Mouse (Mus musculus) liver, embryonic 13.5 days (tissue): ENCODE measurements around the gene Josd2. TPM values are rescaled to one million over a fixed set of nuclear protein-coding genes. Genes with fewer than 3 reads are reported as not detected.

Experiments used
- ATAC-seq: fragments of 200-750 bp; cut with Nextera tagmentation; 2 replicates; pipeline ENCODE4 v1.8.0; 2017; ENCODE audit warnings: low read depth, mild to moderate bottlenecking, moderate number of reproducible peaks, moderate library complexity
- DNase-seq: peaks from one replicate; pipeline ENCODE4 v3.0.0; 2022
- H3K27ac ChIP-seq: fragments of 300-500 bp; sonication (generic); 2 replicates; pipeline ENCODE4 v1.5.1; 2015; ENCODE audit warnings: moderate library complexity, mild to moderate bottlenecking, inconsistent platforms
- H3K27me3 ChIP-seq: fragments of 300-500 bp; sonication (generic); 2 replicates; pipeline ENCODE4 v1.6.1; 2015; ENCODE audit warnings: mild to moderate bottlenecking, inconsistent platforms
- H3K36me3 ChIP-seq: fragments of 300-500 bp; sonication (generic); 2 replicates; pipeline ENCODE4 v1.6.1; 2015; ENCODE audit warnings: mild to moderate bottlenecking, inconsistent platforms
- H3K4me1 ChIP-seq: fragments of 300-500 bp; sonication (generic); replicated peaks from 2 replicates; pipeline ENCODE4 v1.6.1; 2015; ENCODE audit warnings: inconsistent platforms
- H3K4me2 ChIP-seq: fragments of 300-500 bp; sonication (generic); 2 replicates; pipeline ENCODE4 v1.6.1; 2015; ENCODE audit warnings: inconsistent platforms, mild to moderate bottlenecking, moderate library complexity
- H3K4me3 ChIP-seq: fragments of 300-500 bp; sonication (generic); replicated peaks from 2 replicates; pipeline ENCODE4 v1.5.1; 2015; ENCODE audit warnings: mild to moderate bottlenecking, inconsistent platforms
- H3K9ac ChIP-seq: fragments of 300-500 bp; sonication (generic); 2 replicates; pipeline ENCODE4 v1.6.1; 2015; ENCODE audit warnings: mild to moderate bottlenecking, inconsistent platforms
- H3K9me3 ChIP-seq: fragments of 300-500 bp; sonication (generic); replicated peaks from 2 replicates; pipeline ENCODE4 v1.6.1; 2016; ENCODE audit warnings: inconsistent platforms
- WGBS: fragments of 180-500 bp; shearing (Covaris S2); methylation state at CpG from one replicate; pipeline ENCODE4 v1.1.7; 2015; ENCODE audit not compliant: insufficient replicate concordance; 5-methylcytosine and 5-hydroxymethylcytosine counted together
- polyA plus RNA-seq: library from polyadenylated mRNA; unstranded; fragments of >200 nt; fragmentation: Nextera tagmentation; extraction: Ambion mirVana; gene quantifications from 2 replicates; pipeline ENCODE4 v1.2.1, GENCODE M21; 2015

Josd2 gene
- polyA plus RNA-seq, result 170 and 176 TPM in 2 replicates

DNA sequence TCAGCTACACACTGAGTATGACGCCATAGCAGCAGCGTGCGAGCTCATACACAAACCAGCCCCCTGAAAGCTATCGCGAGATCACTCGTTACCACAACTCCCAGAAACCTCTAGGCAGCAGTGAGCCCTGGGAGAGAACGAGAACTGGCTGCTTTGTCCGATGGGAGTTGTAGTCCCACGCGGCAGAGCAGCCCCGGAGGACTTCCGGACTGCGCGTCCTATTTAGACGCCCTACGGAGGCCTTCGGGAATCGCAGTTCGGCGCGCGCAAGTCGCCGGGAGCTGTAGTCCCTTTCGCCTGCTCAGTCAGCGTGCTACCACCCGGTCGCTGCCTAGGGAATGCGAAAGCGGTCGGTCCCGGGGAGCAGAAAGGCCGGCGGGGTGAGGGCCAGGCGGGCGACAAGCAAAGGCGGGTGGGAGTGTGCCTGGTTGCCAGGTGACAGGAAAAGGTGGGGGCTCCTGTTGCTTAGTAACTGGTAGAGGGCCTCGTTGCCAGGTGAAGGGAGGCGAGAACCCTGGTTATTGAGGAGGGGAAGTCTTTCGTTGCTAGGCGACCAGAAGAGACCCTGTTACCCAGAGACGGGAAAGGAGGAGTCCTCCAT lies at the start of gene Josd2:
Josd2 (plus strand) TSS at position 170 of the 601 bp plus-strand sequence.
- peaks cover 27% of the 10 kb centered on the region for H3K27me3 ChIP-seq
- no peaks in the 10 kb centered on the region for H3K9me3 ChIP-seq
- H3K9ac ChIP-seq, result peak within 1 kb of the TSS; percentile 92
- H3K4me2 ChIP-seq, result peak within 1 kb of the TSS; percentile 92
- peak within 1 kb of the TSS; percentile 88 for H3K4me3 ChIP-seq
- H3K27ac ChIP-seq, result peak within 1 kb of the TSS; percentile 97
- WGBS, result under 1% methylated on average over 42 of the region's 42 CpGs
- DNase-seq (peak; percentile 95), ATAC-seq (peak; percentile 86)
- H3K36me3 ChIP-seq, result peaks cover 26% of the 10 kb centered on the region
- H3K4me1 ChIP-seq, result peaks cover 90% of the 10 kb centered on the region

GRCm38 (mm10) chr7:44427666-44428065 lies 40.1 kb upstream of the Josd2 start:
- no peaks in the 10 kb centered on the region for H3K9me3 ChIP-seq
- H3K27ac ChIP-seq, result no peak overlapping the region
- ATAC-seq (no peak), DNase-seq (no peak)
- H3K27me3 ChIP-seq, result peaks cover 74% of the 10 kb centered on the region
- WGBS, result 23% methylated on average over 8 of the region's 8 CpGs
- H3K9ac ChIP-seq, result no peak overlapping the region
- no peaks in the 10 kb centered on the region for H3K4me1 ChIP-seq
- H3K4me2 ChIP-seq, result no peak overlapping the region
- no peak overlapping the region for H3K4me3 ChIP-seq
- H3K36me3 ChIP-seq, result no peaks in the 10 kb centered on the region

DNA sequence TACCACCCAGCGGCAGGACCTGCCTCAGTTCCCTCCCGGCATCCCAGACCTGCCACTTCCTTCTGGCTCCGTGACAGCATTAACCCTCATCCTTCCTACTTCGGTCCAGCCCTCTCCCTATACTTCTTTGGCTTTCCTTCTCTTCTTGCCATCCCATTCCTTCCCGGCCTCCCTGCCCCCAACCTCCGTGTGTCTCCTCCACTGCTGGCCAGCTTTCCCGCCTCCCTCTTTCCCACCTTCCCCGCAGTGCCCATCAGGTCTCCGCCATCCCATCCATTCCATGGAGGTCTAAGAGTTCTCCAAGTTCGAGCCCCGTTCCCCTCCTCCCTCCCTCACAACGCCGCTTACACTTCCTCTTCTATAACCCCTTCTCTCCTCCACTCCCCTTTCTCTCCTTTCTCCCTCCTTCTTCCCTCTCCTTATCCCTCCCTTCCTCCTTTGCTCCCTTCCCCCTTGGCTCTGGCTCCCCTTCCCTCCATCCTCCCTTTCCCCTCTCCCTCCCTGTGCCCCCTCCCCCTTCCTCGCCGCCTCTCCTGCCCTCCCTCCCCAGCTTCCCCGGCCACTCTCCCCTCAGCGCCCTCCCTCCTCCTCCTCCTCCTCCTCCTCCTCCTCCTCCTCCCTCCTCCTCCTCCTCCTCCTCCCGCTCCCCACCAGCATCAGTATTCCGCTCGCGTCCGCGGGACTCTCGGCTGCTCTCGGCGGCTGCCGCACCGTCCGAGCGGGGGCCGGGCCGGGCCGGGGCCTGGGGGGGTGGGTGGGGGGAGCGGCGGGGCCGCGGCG lies 39.4 kb upstream of the Josd2 start:
- Histone ChIP-seq H3K4me2 (peak overlapping the region; percentile 49; the same call in 1 of the 2 replicates), H3K4me1 (peaks cover 5% of the 10 kb centered on the region), H3K27ac (no peak overlapping the region), H3K27me3 (peaks cover 76% of the 10 kb centered on the region), H3K36me3 (no peaks in the 10 kb centered on the region), H3K9ac (no peak overlapping the region), H3K9me3 (no peaks in the 10 kb centered on the region), H3K4me3 (0 out of 2 replicates have a peak overlapping the region, but pooled peaks have one; percentile 30)
- DNase-seq (no peak), ATAC-seq (no peak)
- WGBS, result 4% methylated on average over 17 of the region's 38 CpGs

DNA sequence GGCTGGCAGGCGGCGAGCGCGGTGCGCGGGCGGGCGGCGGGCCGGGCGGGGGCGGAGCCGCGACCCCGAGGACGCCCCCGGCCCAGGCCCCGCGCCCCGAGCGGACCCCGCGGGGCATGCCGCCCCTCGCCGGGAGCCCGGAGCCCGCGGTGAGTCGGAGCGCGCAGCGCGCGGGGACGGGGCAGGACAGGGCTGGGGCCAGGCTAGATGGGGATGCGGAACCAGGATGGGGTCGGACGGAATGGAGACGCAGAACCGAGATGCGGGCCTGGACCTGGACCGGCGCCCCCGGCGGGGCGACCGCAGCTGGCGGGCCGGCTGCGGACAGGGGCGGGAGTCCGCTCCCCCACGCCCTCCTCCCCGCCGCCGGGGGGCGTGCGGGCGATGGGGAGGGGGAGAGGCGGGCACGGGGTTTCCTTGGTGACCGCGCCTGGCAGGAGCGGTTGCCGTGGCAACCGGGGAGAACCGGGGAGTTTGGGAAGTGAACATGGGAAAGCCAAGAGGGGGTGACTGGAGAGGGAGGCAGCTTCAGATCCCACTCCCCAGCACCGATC lies 38.7 kb upstream of the Josd2 start, which contains the start of gene Lrrc4b:
Lrrc4b (plus strand) TSS at position 51 of the 554 bp plus-strand sequence.
- Histone ChIP-seq H3K36me3 (no peaks in the 10 kb centered on the region), H3K27ac (no peak within 1 kb of the TSS), H3K27me3 (peaks cover 77% of the 10 kb centered on the region), H3K4me3 (peak within 1 kb of the TSS; percentile 30; the same call in 1 of the 2 replicates), H3K4me1 (peaks cover 12% of the 10 kb centered on the region), H3K9me3 (no peaks in the 10 kb centered on the region), H3K9ac (no peak within 1 kb of the TSS), H3K4me2 (peak within 1 kb of the TSS; percentile 49)
- DNase-seq (no peak), ATAC-seq (no peak)
- WGBS, result 2% methylated on average over 37 of the region's 69 CpGs

GRCm38 (mm10) chr7:44429534-44430488 lies 38.0 kb upstream of the Josd2 start:
- Histone ChIP-seq H3K9me3 (no peaks in the 10 kb centered on the region), H3K9ac (no peak overlapping the region), H3K4me2 (peak overlapping the region; percentile 49; the same call in 1 of the 2 replicates), H3K36me3 (no peaks in the 10 kb centered on the region), H3K4me3 (0 out of 2 replicates have a peak overlapping the region, but pooled peaks have one; percentile 30), H3K4me1 (peaks cover 14% of the 10 kb centered on the region), H3K27ac (no peak overlapping the region), H3K27me3 (peaks cover 81% of the 10 kb centered on the region)
- 4% methylated on average over 30 of the region's 32 CpGs for WGBS
- DNase-seq, result no peak
- ATAC-seq, result no peak

- Histone ChIP-seq H3K9me3 (no peaks in the 10 kb centered on the region), H3K4me2 (no peak overlapping the region), H3K9ac (no peak overlapping the region), H3K4me1 (peaks cover 30% of the 10 kb centered on the region), H3K27me3 (peaks cover 84% of the 10 kb centered on the region), H3K4me3 (no peak overlapping the region), H3K27ac (no peak overlapping the region), H3K36me3 (no peaks in the 10 kb centered on the region)
- ATAC-seq, result no peak
- DNase-seq, result no peak
- 69% methylated on average over 6 of the region's 6 CpGs for WGBS
These were observed 35.2 kb upstream of the Josd2 start for GRCm38 (mm10) chr7:44432550-44432949.

- 3% methylated on average over 7 of the region's 7 CpGs for WGBS
- H3K36me3 ChIP-seq, result no peaks in the 10 kb centered on the region
- no peak overlapping the region for H3K4me2 ChIP-seq
- peaks cover 30% of the 10 kb centered on the region for H3K4me1 ChIP-seq
- DNase-seq, result peak; percentile 86
- no peak overlapping the region for H3K9ac ChIP-seq
- no peak overlapping the region for H3K27ac ChIP-seq
- H3K27me3 ChIP-seq, result peaks cover 84% of the 10 kb centered on the region
- peak; percentile 84 for ATAC-seq
- H3K4me3 ChIP-seq, result no peak overlapping the region
- H3K9me3 ChIP-seq, result no peaks in the 10 kb centered on the region
These were observed 34.4 kb upstream of the Josd2 start for GRCm38 (mm10) chr7:44433371-44433770.

DNA sequence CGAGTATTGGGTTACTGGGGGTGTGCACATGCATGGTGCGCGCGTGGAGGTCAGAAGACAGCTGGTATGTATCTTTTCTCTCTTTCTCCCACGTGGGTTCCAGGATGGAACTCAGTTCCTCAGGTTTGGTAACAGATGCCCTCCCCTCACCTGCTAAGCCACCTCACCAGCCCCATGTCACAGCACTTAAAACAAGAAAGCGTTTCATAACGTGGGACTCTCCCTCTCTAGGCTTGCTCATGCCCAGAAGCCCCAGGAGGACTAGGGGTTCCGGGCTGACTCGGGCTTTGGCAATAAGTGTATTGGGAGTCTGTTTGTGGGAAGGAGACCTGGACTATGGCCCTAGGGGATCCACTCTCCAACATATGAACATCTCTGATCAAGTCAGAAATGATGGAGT lies 33.7 kb upstream of the Josd2 start:
- peaks cover 83% of the 10 kb centered on the region for H3K27me3 ChIP-seq
- ATAC-seq (no peak), DNase-seq (no peak)
- H3K4me1 ChIP-seq, result peaks cover 30% of the 10 kb centered on the region
- 68% methylated on average over 9 of the region's 9 CpGs for WGBS
- H3K27ac ChIP-seq, result no peak overlapping the region
- no peaks in the 10 kb centered on the region for H3K9me3 ChIP-seq
- H3K4me3 ChIP-seq, result no peak overlapping the region
- no peak overlapping the region for H3K4me2 ChIP-seq
- H3K36me3 ChIP-seq, result no peaks in the 10 kb centered on the region
- no peak overlapping the region for H3K9ac ChIP-seq

DNA sequence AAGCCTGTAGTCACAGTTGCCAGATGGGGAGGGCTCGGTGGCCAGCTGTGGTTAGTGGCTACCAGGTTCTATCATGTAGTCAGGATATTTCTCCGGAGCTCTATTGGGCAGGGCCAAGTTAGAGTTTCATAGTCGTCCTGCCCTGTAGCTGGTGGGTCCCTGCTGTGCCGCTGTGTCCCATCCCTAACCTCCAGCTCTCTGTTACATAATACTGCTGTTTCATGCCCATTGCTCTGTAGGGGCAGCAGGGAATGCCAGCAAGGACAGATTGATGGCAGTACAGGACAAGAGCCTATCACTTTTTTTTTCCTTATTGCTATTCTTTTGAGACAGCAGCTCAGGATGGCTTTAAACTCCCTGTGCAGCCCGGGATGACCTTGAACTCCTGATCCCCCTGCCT lies 32.0 kb upstream of the Josd2 start:
- Histone ChIP-seq H3K4me1 (peaks cover 30% of the 10 kb centered on the region), H3K27me3 (peaks cover 83% of the 10 kb centered on the region), H3K4me2 (no peak overlapping the region), H3K36me3 (no peaks in the 10 kb centered on the region), H3K27ac (no peak overlapping the region), H3K9ac (no peak overlapping the region), H3K9me3 (no peaks in the 10 kb centered on the region), H3K4me3 (no peak overlapping the region)
- no peak for ATAC-seq
- WGBS, result 43% methylated on average over 5 of the region's 5 CpGs
- DNase-seq, result no peak

- 5% methylated on average over 1 of the region's 1 CpGs for WGBS
- DNase-seq (no peak), ATAC-seq (no peak)
- Histone ChIP-seq H3K27ac (no peak overlapping the region), H3K4me3 (no peak overlapping the region), H3K4me1 (peaks cover 30% of the 10 kb centered on the region), H3K4me2 (no peak overlapping the region), H3K36me3 (no peaks in the 10 kb centered on the region), H3K9me3 (no peaks in the 10 kb centered on the region), H3K27me3 (peaks cover 83% of the 10 kb centered on the region), H3K9ac (no peak overlapping the region)
These were observed 31.5 kb upstream of the Josd2 start for GRCm38 (mm10) chr7:44436267-44436666.
